9 mouse cellular contexts compared by ENCODE assay signal in genomic region chr5:119674606-119675330, GRCm38 (mm10). TPM values are rescaled to one million over a fixed set of nuclear protein-coding genes. Genes with fewer than 3 reads are reported as not detected.
A peak's percentile ranks its signal among the peaks of the same experiment; 100 is the strongest.
DNase-seq lines count a peak whose midpoint lies in the region; ATAC-seq and TF ChIP-seq lines count a peak whose summit lies in the region.
"Had no signal": no experiment of that assay in that cellular context is flagged by ENCODE, and none has a peak within 500 bp of the region (broad histone marks: within the 10 kb centered on the region; RNA-seq: fewer than 3 reads in every experiment).

No protein-coding gene starts in this region.

- no peak for TF ChIP-seq CTCF in lung, postnatal 0 days (IDR thresholded peaks at IDR 0.05)

- H3K27me3 ChIP-seq in heart, embryonic 14.5 days (ENCODE audit: control insufficient read depth, insufficient read depth, low read length) = peaks cover 68% of the 10 kb centered on the region
- no peaks in the 10 kb centered on the region; the same call in 1 of the 2 replicates for H3K27me3 ChIP-seq in lung, postnatal 0 days (replicated peaks; ENCODE audit: insufficient read depth, low read length)
- peaks cover 88% of the 10 kb centered on the region for H3K27me3 ChIP-seq in limb, embryonic 12.5 days
- peaks cover 33% of the 10 kb centered on the region for H3K27me3 ChIP-seq in stomach, embryonic 15.5 days (replicated peaks)

- H3K4me3 ChIP-seq in heart, embryonic 14.5 days (ENCODE audit: control insufficient read depth in 1 of 2, insufficient read depth in 1 of 2, low read depth in 1 of 2, low read length in 2 of 2) = peak overlapping the region in 1 of 2 experiments; percentile 45; a peak in 2 of 4 replicates
- H3K4me3 ChIP-seq in lung, postnatal 0 days (ENCODE audit: low read depth, low read length) = peak overlapping the region; percentile 59
- peak overlapping the region; percentile 48 for H3K4me3 ChIP-seq in limb, embryonic 12.5 days (replicated peaks)
- peak overlapping the region; percentile 49 for H3K4me3 ChIP-seq in stomach, embryonic 15.5 days (replicated peaks)

- H3K9me3 ChIP-seq in heart, embryonic 14.5 days (ENCODE audit: control insufficient read depth, low read length) = no peaks in the 10 kb centered on the region
- H3K9me3 ChIP-seq in lung, postnatal 0 days (ENCODE audit: low read length) = no peaks in the 10 kb centered on the region
- H3K9me3 ChIP-seq in limb, embryonic 12.5 days = no peaks in the 10 kb centered on the region
- no peaks in the 10 kb centered on the region for H3K9me3 ChIP-seq in stomach, embryonic 15.5 days

- H3K4me1 ChIP-seq in heart, embryonic 14.5 days (ENCODE audit: control insufficient read depth in 2 of 2, insufficient read depth in 2 of 2, low read length in 2 of 2) = peaks cover 3 to 4% of the 10 kb centered on the region in 2 experiments; a peak in 3 of 4 replicates
- no peaks in the 10 kb centered on the region for H3K4me1 ChIP-seq in lung, postnatal 0 days (ENCODE audit: insufficient read depth, low read depth, low read length)
- H3K4me1 ChIP-seq in limb, embryonic 12.5 days (replicated peaks) = peaks cover 15% of the 10 kb centered on the region; the same call in 1 of the 2 replicates
- peaks cover 6% of the 10 kb centered on the region for H3K4me1 ChIP-seq in stomach, embryonic 15.5 days

- no peak overlapping the region; a peak in 1 of 4 replicates for H3K27ac ChIP-seq in heart, embryonic 14.5 days (replicated peaks in 1 of 2; ENCODE audit: control insufficient read depth in 1 of 2, insufficient read depth in 1 of 2, low read depth in 2 of 2, low read length in 2 of 2)
- H3K27ac ChIP-seq in lung, postnatal 0 days (ENCODE audit: low read length) = peak overlapping the region; percentile 95
- H3K27ac ChIP-seq in limb, embryonic 12.5 days = peak overlapping the region; percentile 36
- no peak overlapping the region for H3K27ac ChIP-seq in stomach, embryonic 15.5 days

- H3K36me3 ChIP-seq in heart, embryonic 14.5 days (ENCODE audit: control insufficient read depth, insufficient read depth, low read length) = peaks cover 3% of the 10 kb centered on the region; the same call in 1 of the 2 replicates
- H3K36me3 ChIP-seq in lung, postnatal 0 days (ENCODE audit: insufficient read depth, low read length) = peaks cover 11% of the 10 kb centered on the region; the same call in 1 of the 2 replicates
- H3K36me3 ChIP-seq in limb, embryonic 12.5 days = peaks cover 6% of the 10 kb centered on the region; the same call in 1 of the 2 replicates
- no peaks in the 10 kb centered on the region; the same call in 1 of the 2 replicates for H3K36me3 ChIP-seq in stomach, embryonic 15.5 days

- DNase-seq in heart, adult 9 months (ENCODE audit: low spot score in 2 of 2) = no peak
- DNase-seq in lung, postnatal 0 days (ENCODE audit: low spot score) = peak; percentile 19
- DNase-seq in lung, postnatal 14 days = no peak
- no peak for DNase-seq in frontal cortex, adult 2 months (ENCODE audit: extremely low spot score in 1 of 2, low spot score in 1 of 2)
- DNase-seq in gastrocnemius, postnatal 4 days (ENCODE audit: low spot score in 2 of 2) = no peak

- peak overlapping the region; percentile 91 for H3K4me2 ChIP-seq in heart, embryonic 14.5 days (ENCODE audit: low read length)
- H3K4me2 ChIP-seq in lung, postnatal 0 days (replicated peaks; ENCODE audit: low read depth, low read length) = peak overlapping the region; percentile 63
- peak overlapping the region; percentile 75 for H3K4me2 ChIP-seq in limb, embryonic 12.5 days
- peak overlapping the region; percentile 86 for H3K4me2 ChIP-seq in stomach, embryonic 15.5 days

- no peak for TF ChIP-seq EP300 in lung, postnatal 0 days (IDR thresholded peaks at IDR 0.05)

- WGBS in heart, embryonic 14.5 days = 48% methylated on average over 12 of the region's 12 CpGs
- WGBS in lung, postnatal 0 days = 16% methylated on average over 12 of the region's 12 CpGs
- WGBS in limb, embryonic 12.5 days = 15% methylated on average over 12 of the region's 12 CpGs
- WGBS in stomach, embryonic 15.5 days = 36% methylated on average over 12 of the region's 12 CpGs

- no peak for ATAC-seq in heart, embryonic 14.5 days (ENCODE audit: insufficient number of reproducible peaks, insufficient read depth, low FRiP score, low read depth)
- ATAC-seq in lung, postnatal 0 days = no peak
- no peak for ATAC-seq in limb, embryonic 12.5 days (ENCODE audit: insufficient number of reproducible peaks, insufficient read depth, low FRiP score, low TSS enrichment, low read depth)
- no peak for ATAC-seq in stomach, embryonic 15.5 days (ENCODE audit: insufficient read depth, low FRiP score, low read depth)

- H3K9ac ChIP-seq in heart, embryonic 14.5 days (ENCODE audit: low read length) = peak overlapping the region; percentile 68; the same call in 1 of the 2 replicates
- peak overlapping the region; percentile 92 for H3K9ac ChIP-seq in lung, postnatal 0 days (replicated peaks; ENCODE audit: low read depth)
- H3K9ac ChIP-seq in limb, embryonic 12.5 days (replicated peaks) = peak overlapping the region; percentile 79
- no peak overlapping the region for H3K9ac ChIP-seq in stomach, embryonic 15.5 days

RNA-seq across cellular contexts. Expression of gene Tbx3, which starts 4.3 kb away (rescaled TPM):
- 6.0 and 7.9 TPM in 2 replicates for polyA plus RNA-seq in heart, embryonic 14.5 days (2014; fragmentation: Nextera tagmentation; extraction: Ambion mirVana)
- polyA plus RNA-seq in lung, postnatal 0 days (2015; fragmentation: Nextera tagmentation; extraction: Ambion mirVana) = 44.7 and 54.8 TPM in 2 replicates
- polyA plus RNA-seq in limb, embryonic 12.5 days (2016; fragmentation: Nextera tagmentation; extraction: Ambion mirVana) = 38.3 and 42.4 TPM in 2 replicates
- polyA plus RNA-seq in stomach, embryonic 15.5 days (2015; fragmentation: Nextera tagmentation; extraction: Ambion mirVana) = 21.4 and 21.9 TPM in 2 replicates
- 1.8 and 2.4 TPM in 2 replicates for polyA plus RNA-seq in frontal cortex, adult 2 months (2012; rRNA removed)
- total RNA-seq in gastrocnemius, postnatal 4 days (2021) = 10 to 100 TPM; 12.8 to 14.5 TPM
- total RNA-seq: granulocyte monocyte progenitor cell, adult 5-6 weeks had no signal

Comparison
In these comparisons a context has a peak if more than half of its experiments do, and no peak if none do; other contexts are left out.
1. H3K27ac ChIP-seq: peak in lung, postnatal 0 days (single experiment) and limb, embryonic 12.5 days (single experiment); none in heart, embryonic 14.5 days (0 of 2) and stomach, embryonic 15.5 days (single experiment).
2. Peak in every context shown above with its lines, with median percentiles within 50 percentile points of each other: H3K4me2 ChIP-seq.